Mouse (Mus musculus) stomach, postnatal 0 days (tissue): ENCODE data around the gene Cd96.

Experiments used
- CTCF ChIP-seq: IDR thresholded peaks from 2 replicates; pipeline ENCODE4 v1.5.1; 2016; ENCODE audit warnings: antibody characterized with exemption, low read depth, mild to moderate bottlenecking, moderate library complexity
- EP300 ChIP-seq: optimal IDR thresholded peaks from 2 replicates; pipeline ENCODE3; 2016; ENCODE audit warnings: antibody characterized with exemption

DNA sequence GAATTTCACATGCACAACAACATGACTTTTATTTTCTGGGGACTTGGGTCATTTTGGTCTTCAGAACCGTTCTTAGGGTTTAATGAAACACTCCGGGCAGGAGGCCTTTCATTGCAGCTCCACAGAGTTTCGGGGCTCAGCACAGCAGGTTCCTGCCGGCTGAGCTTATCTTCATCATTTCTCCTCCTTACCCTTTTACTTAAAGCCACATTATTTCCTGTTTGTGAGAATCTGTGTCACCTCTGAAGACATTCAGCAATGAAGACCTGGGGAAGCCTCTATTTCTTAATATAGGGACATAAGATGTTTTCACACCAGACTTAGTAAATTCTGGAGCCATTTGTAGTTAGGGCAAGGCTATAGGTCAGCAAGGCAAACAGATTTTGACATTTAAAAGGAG is 12.6 kb downstream of the Cd96 start:
- no peak for TF ChIP-seq CTCF
- no peak for TF ChIP-seq EP300
